Comparison of ENCODE assay signal across 23 mouse cellular contexts in genomic region chr4:155843231-155843630, GRCm38 (mm10). TPM values are rescaled to one million over a fixed set of nuclear protein-coding genes. Genes with fewer than 3 reads are reported as not detected.
DNase-seq lines count a peak whose midpoint lies in the region; ATAC-seq lines count a peak whose summit lies in the region.
"Had no signal": no experiment of that assay in that cellular context is flagged by ENCODE, and none has a peak within 500 bp of the region (broad histone marks: within the 10 kb centered on the region; RNA-seq: fewer than 3 reads in every experiment).

No protein-coding gene starts in this region.

- peak; percentile 77 for DNase-seq in kidney, adult 11 months
- peak; percentile 73 to 77 for DNase-seq in kidney, adult 8-10 months
- no peak for DNase-seq in kidney, postnatal 4 days
- peak; percentile 66 to 86 for DNase-seq in kidney, postnatal 25 days
- no peak for DNase-seq in retina, embryonic 14.5 days (ENCODE audit: low spot score)
- DNase-seq: adrenal gland, adult 2 months; adrenal gland, postnatal 14 days; cerebellum, adult 18-20 months; cerebellum, adult 9-10 months; gastrocnemius, postnatal 10 days; gastrocnemius, postnatal 36 days; heart, postnatal 10 days; heart, postnatal 36 days had no signal

- H3K36me3 ChIP-seq in kidney, embryonic 14.5 days (ENCODE audit: control insufficient read depth, insufficient read depth, low read length): peaks cover 13% of the 10 kb centered on the region
- H3K36me3 ChIP-seq: hindbrain, embryonic 13.5 days had no signal

- no peaks in the 10 kb centered on the region for H3K27me3 ChIP-seq in kidney, embryonic 14.5 days (ENCODE audit: control insufficient read depth, insufficient read depth, low read length)

- H3K9ac ChIP-seq in kidney, embryonic 14.5 days (ENCODE audit: low read depth, low read length): no peak overlapping the region
- H3K9ac ChIP-seq: forebrain, embryonic 13.5 days; heart, embryonic 12.5 days; heart, embryonic 15.5 days; hindbrain, embryonic 13.5 days had no signal

- H3K4me1 ChIP-seq in kidney, embryonic 14.5 days (ENCODE audit: control insufficient read depth, insufficient read depth, low read length): peaks cover 21% of the 10 kb centered on the region

- ATAC-seq in kidney, embryonic 14.5 days (ENCODE audit: low FRiP score, low TSS enrichment): no peak
- ATAC-seq: CD4-positive, CD25-positive, alpha-beta regulatory T cell, adult 4 months; forebrain, embryonic 13.5 days; forebrain, embryonic 16.5 days; hindbrain, embryonic 16.5 days had no signal

- no peak overlapping the region for H3K4me3 ChIP-seq in kidney, embryonic 14.5 days (ENCODE audit: low read length)
- H3K4me3 ChIP-seq: forebrain, embryonic 10.5 days; forebrain, embryonic 13.5 days; heart, embryonic 12.5 days; heart, embryonic 15.5 days; hindbrain, embryonic 10.5 days; hindbrain, embryonic 13.5 days had no signal

- H3K9me3 ChIP-seq in kidney, embryonic 14.5 days (ENCODE audit: control insufficient read depth, low read length): no peaks in the 10 kb centered on the region
- H3K9me3 ChIP-seq: forebrain, embryonic 10.5 days; forebrain, embryonic 13.5 days; heart, embryonic 12.5 days; heart, embryonic 15.5 days; hindbrain, embryonic 10.5 days; hindbrain, embryonic 13.5 days had no signal

- H3K4me2 ChIP-seq in kidney, embryonic 14.5 days (replicated peaks; ENCODE audit: low read depth, low read length): no peak overlapping the region
- H3K4me2 ChIP-seq: forebrain, embryonic 13.5 days; heart, embryonic 12.5 days; heart, embryonic 15.5 days; hindbrain, embryonic 13.5 days had no signal

- H3K27ac ChIP-seq in kidney, embryonic 14.5 days (ENCODE audit: low read depth, low read length): no peak overlapping the region
- H3K27ac ChIP-seq: forebrain, embryonic 10.5 days; forebrain, embryonic 13.5 days; heart, embryonic 15.5 days; hindbrain, embryonic 10.5 days; hindbrain, embryonic 13.5 days had no signal

- WGBS in kidney, embryonic 14.5 days: 95% methylated on average over 5 of the region's 5 CpGs

RNA-seq across cellular contexts. Expression of gene Mxra8, which starts 3.8 kb away (rescaled TPM):
- 72.1 and 75.1 TPM in 2 replicates for polyA plus RNA-seq in kidney, embryonic 14.5 days (2014; fragmentation: Nextera tagmentation; extraction: Ambion mirVana)

RNA-seq across cellular contexts. Expression of gene Dvl1, which starts 4.0 kb away (rescaled TPM):
- polyA plus RNA-seq in kidney, embryonic 14.5 days (2014; fragmentation: Nextera tagmentation; extraction: Ambion mirVana): 6.3 and 7.2 TPM in 2 replicates

RNA-seq across cellular contexts. Expression of gene Aurkaip1, which starts 12.2 kb away (rescaled TPM):
- 134 and 155 TPM in 2 replicates for polyA plus RNA-seq in kidney, embryonic 14.5 days (2014; fragmentation: Nextera tagmentation; extraction: Ambion mirVana)

RNA-seq across cellular contexts. Expression of gene Tas1r3, which starts 19.9 kb away (rescaled TPM):
- polyA plus RNA-seq in kidney, embryonic 14.5 days (2014; fragmentation: Nextera tagmentation; extraction: Ambion mirVana): 0.14 and 0.38 TPM in 2 replicates

RNA-seq across cellular contexts. Expression of gene Cptp, which starts 26.0 kb away (rescaled TPM):
- polyA plus RNA-seq in kidney, embryonic 14.5 days (2014; fragmentation: Nextera tagmentation; extraction: Ambion mirVana): 11.1 and 18.8 TPM in 2 replicates

Comparison
In these comparisons a context has a peak if more than half of its experiments do, and no peak if none do; other contexts are left out.
1. DNase-seq: peak in kidney, adult 11 months (single experiment), kidney, adult 8-10 months (2 of 2) and kidney, postnatal 25 days (2 of 2); none in kidney, postnatal 4 days (0 of 2) and retina, embryonic 14.5 days (single experiment).